Mouse (Mus musculus) MEL (cell line): ENCODE measurements around the gene Tsfm. TPM values are rescaled to one million over a fixed set of nuclear protein-coding genes. Genes with fewer than 3 reads are reported as not detected.

ENCODE experiments used
- DNase-seq: peaks from one replicate; pipeline ENCODE4 v3.0.0; 2011; ENCODE audit warnings: low read depth, low spot score
- H3K27ac ChIP-seq: 2 replicates; pipeline ENCODE4 v1.5.1; 2012; ENCODE audit warnings: low read depth, mild to moderate bottlenecking, control low read depth, low read length, moderate library complexity; ENCODE audit not compliant: control insufficient read depth
- H3K27me3 ChIP-seq, 2 experiments: fragments of 150-350 bp in 1 of 2; sonication (generic) in 1 of 2; 2 replicates each; pipeline ENCODE4 v1.6.1; 2012; ENCODE audit warnings: low read length in 2 of 2, mild to moderate bottlenecking in 2 of 2, improper control_type of control experiment in 1 of 2, moderate library complexity in 1 of 2; ENCODE audit not compliant: insufficient read depth in 2 of 2, control insufficient read depth in 1 of 2
- H3K36me3 ChIP-seq, 2 experiments: 2 replicates each; pipeline ENCODE4 v1.6.1; 2012 to 2014; ENCODE audit warnings: low read length in 2 of 2, improper control_type of control experiment in 1 of 2, inconsistent platforms in 1 of 2, mild to moderate bottlenecking in 1 of 2; ENCODE audit not compliant: insufficient read depth in 2 of 2, control insufficient read depth in 1 of 2
- H3K4me1 ChIP-seq, 2 experiments: fragments of 150-350 bp in 1 of 2; sonication (generic) in 1 of 2; 2 replicates each; pipeline ENCODE4 v1.6.1; 2012; ENCODE audit warnings: low read length in 2 of 2, improper control_type of control experiment in 1 of 2, mild to moderate bottlenecking in 1 of 2; ENCODE audit not compliant: insufficient read depth in 2 of 2, control insufficient read depth in 1 of 2
- H3K4me3 ChIP-seq, 2 experiments: fragments of 150-350 bp in 1 of 2; sonication (generic) in 1 of 2; 2 replicates each; pipeline ENCODE4 v1.5.1; 2012; ENCODE audit warnings: low read depth in 2 of 2, low read length in 2 of 2, mild to moderate bottlenecking in 2 of 2, moderate library complexity in 2 of 2, control low read depth in 1 of 2, improper control_type of control experiment in 1 of 2; ENCODE audit not compliant: control insufficient read depth in 1 of 2, insufficient read depth in 1 of 2
- H3K79me2 ChIP-seq: 2 replicates; pipeline ENCODE4 v1.6.1; 2012; ENCODE audit warnings: mild to moderate bottlenecking, low read length, moderate library complexity; ENCODE audit not compliant: control insufficient read depth, poor library complexity, insufficient read depth
- H3K9ac ChIP-seq: 2 replicates; pipeline ENCODE4 v1.6.1; 2012; ENCODE audit warnings: low read depth, mild to moderate bottlenecking, control low read depth, low read length, moderate library complexity; ENCODE audit not compliant: control insufficient read depth, poor library complexity, severe bottlenecking
- H3K9me3 ChIP-seq: fragments of 150-350 bp; sonication (generic); replicated peaks from 2 replicates; pipeline ENCODE4 v1.6.1; 2012; ENCODE audit warnings: mild to moderate bottlenecking, low read length, improper control_type of control experiment, moderate library complexity; ENCODE audit not compliant: insufficient read depth
- MAFK ChIP-seq: IDR thresholded peaks from 2 replicates; pipeline ENCODE4 v1.6.1; 2011; ENCODE audit warnings: low read depth, mild to moderate bottlenecking, low read length, improper control_type of control experiment, borderline replicate concordance
- MXI1 ChIP-seq: IDR thresholded peaks from 2 replicates; pipeline ENCODE4 v1.6.1; 2011; ENCODE audit warnings: mild to moderate bottlenecking, low read depth, low read length, improper control_type of control experiment
- POLR2A ChIP-seq, 2 experiments: IDR thresholded peaks; 2 replicates each; pipeline ENCODE4 v1.6.1; 2011 to 2012; ENCODE audit warnings: low read length in 2 of 2, mild to moderate bottlenecking in 2 of 2, control low read depth in 1 of 2, improper control_type of control experiment in 1 of 2, low read depth in 1 of 2, moderate library complexity in 1 of 2; ENCODE audit not compliant: control insufficient read depth in 1 of 2, insufficient read depth in 1 of 2, poor library complexity in 1 of 2
- RCOR1 ChIP-seq: IDR thresholded peaks from 2 replicates; pipeline ENCODE4 v1.6.1; 2012; ENCODE audit warnings: low read depth, mild to moderate bottlenecking, inconsistent platforms, low read length, improper control_type of control experiment
- SIN3A ChIP-seq: IDR thresholded peaks from 2 replicates; pipeline ENCODE4 v1.6.1; 2012; ENCODE audit warnings: low read length, improper control_type of control experiment, inconsistent platforms
- USF1 ChIP-seq: IDR thresholded peaks from 2 replicates; pipeline ENCODE4 v1.6.1; 2014; ENCODE audit warnings: low read depth, mild to moderate bottlenecking, inconsistent platforms, low read length, improper control_type of control experiment, moderate library complexity
- polyA plus RNA-seq, 2 experiments: library from polyadenylated mRNA; stranded (reverse) in 1 of 2; unstranded in 1 of 2; fragments of >175 nt in 1 of 2; fragments of >200 nt in 1 of 2; gene quantifications; 2 replicates each; pipeline versions ENCODE4 v1.2.1 to v1.2.4; 2012; ENCODE audit warnings: low replicate concordance in 2 of 2, low read depth in 1 of 2; ENCODE audit not compliant: insufficient read length in 2 of 2, insufficient read depth in 1 of 2, missing spikeins in 1 of 2
- total RNA-seq: library from RNA; depleted of rRNA; stranded (reverse); fragments of 300-350 nt; gene quantifications from 2 replicates; pipeline ENCODE4 v1.2.3, GENCODE M21; 2012

Tsfm gene
- total and polyA plus RNA-seq, 3 experiments, result 84.7 to 90.0 TPM; not detected in 1

- peaks cover 39% of the 10 kb centered on the region for H3K79me2 ChIP-seq
- no peak for DNase-seq
- TF ChIP-seq RCOR1, result no peak
- peak in 1 of 2 experiments; percentile 3; a peak in 1 of 4 replicates for TF ChIP-seq POLR2A (IDR thresholded peaks at IDR 0.05; ENCODE audit: control insufficient read depth in 1 of 2, insufficient read depth in 1 of 2, low read depth in 1 of 2, low read length in 2 of 2, poor library complexity in 1 of 2)
- TF ChIP-seq, all 39 proteins: peak for 1
- H3K36me3 ChIP-seq, result peaks cover 0 to 5% of the 10 kb centered on the region in 2 experiments; a peak in 3 of 4 replicates
- peaks cover 0 to 4% of the 10 kb centered on the region in 2 experiments; a peak in 3 of 4 replicates for H3K27me3 ChIP-seq
- H3K9me3 ChIP-seq, result no peaks in the 10 kb centered on the region
- H3K9ac ChIP-seq, result peak overlapping the region; percentile 76
- peak overlapping the region; percentile 76 to 89 for H3K4me3 ChIP-seq
- H3K27ac ChIP-seq, result no peak overlapping the region
- H3K4me1 ChIP-seq, result peaks cover 2 to 17% of the 10 kb centered on the region in 2 experiments; a peak in 2 of 4 replicates
Observed at GRCm38 (mm10) chr10:126980221-126980932, 50.3 kb downstream of the Tsfm start.

GRCm38 (mm10) chr10:126979636-126980151, 50.9 kb downstream of the Tsfm start:
- peak overlapping the region; percentile 76 for H3K9ac ChIP-seq
- TF ChIP-seq MXI1, result 0 out of 2 replicates have a peak, but pooled peaks have one; percentile 33
- TF ChIP-seq POLR2A (IDR thresholded peaks at IDR 0.05; ENCODE audit: control insufficient read depth in 1 of 2, insufficient read depth in 1 of 2, low read depth in 1 of 2, low read length in 2 of 2, poor library complexity in 1 of 2), result 0 out of 4 replicates have a peak, but pooled peaks of 1 of the 2 experiments have one; percentile 25
- no peak for TF ChIP-seq USF1
- peaks cover 0 to 5% of the 10 kb centered on the region in 2 experiments; a peak in 3 of 4 replicates for H3K36me3 ChIP-seq
- DNase-seq, result peak; percentile 39
- H3K4me3 ChIP-seq, result peak overlapping the region; percentile 76 to 89
- H3K4me1 ChIP-seq, result peaks cover 2 to 17% of the 10 kb centered on the region in 2 experiments; a peak in 2 of 4 replicates
- no peaks in the 10 kb centered on the region for H3K9me3 ChIP-seq
- peaks cover 0 to 5% of the 10 kb centered on the region in 2 experiments; a peak in 3 of 4 replicates for H3K27me3 ChIP-seq
- peaks cover 36% of the 10 kb centered on the region for H3K79me2 ChIP-seq
- H3K27ac ChIP-seq, result no peak overlapping the region

- Histone ChIP-seq H3K4me3 (peak overlapping the region; percentile 76 to 89), H3K9ac (peak overlapping the region; percentile 76), H3K79me2 (peaks cover 31% of the 10 kb centered on the region), H3K36me3 (peaks cover 0 to 5% of the 10 kb centered on the region in 2 experiments; a peak in 3 of 4 replicates), H3K27me3 (peaks cover 0 to 5% of the 10 kb centered on the region in 2 experiments; a peak in 3 of 4 replicates), H3K27ac (0 out of 2 replicates have a peak overlapping the region, but pooled peaks have one; percentile 31), H3K4me1 (peaks cover 2 to 17% of the 10 kb centered on the region in 2 experiments; a peak in 2 of 4 replicates), H3K9me3 (no peaks in the 10 kb centered on the region)
- 0 out of 2 replicates have a peak, but pooled peaks have one; percentile 9 for TF ChIP-seq SIN3A
- 0 out of 4 replicates have a peak, but pooled peaks of 1 of the 2 experiments have one; percentile 9 for TF ChIP-seq POLR2A (IDR thresholded peaks at IDR 0.05; ENCODE audit: control insufficient read depth in 1 of 2, insufficient read depth in 1 of 2, low read depth in 1 of 2, low read length in 2 of 2, poor library complexity in 1 of 2)
- peak; percentile 38; the same call in 1 of the 2 replicates for TF ChIP-seq MXI1
- no peak for TF ChIP-seq MAFK
- no peak for DNase-seq
Observed at GRCm38 (mm10) chr10:126979121-126979635, 51.5 kb downstream of the Tsfm start.
